Mouse (Mus musculus): Measurements from ENCODE around the gene Tjp3. TPM values are rescaled to one million over a fixed set of nuclear protein-coding genes. Genes with fewer than 3 reads are reported as not detected.

Gene Tjp3
- polyA plus RNA-seq, 1 experiment from 2014 or later, result 29.1 TPM

DNA sequence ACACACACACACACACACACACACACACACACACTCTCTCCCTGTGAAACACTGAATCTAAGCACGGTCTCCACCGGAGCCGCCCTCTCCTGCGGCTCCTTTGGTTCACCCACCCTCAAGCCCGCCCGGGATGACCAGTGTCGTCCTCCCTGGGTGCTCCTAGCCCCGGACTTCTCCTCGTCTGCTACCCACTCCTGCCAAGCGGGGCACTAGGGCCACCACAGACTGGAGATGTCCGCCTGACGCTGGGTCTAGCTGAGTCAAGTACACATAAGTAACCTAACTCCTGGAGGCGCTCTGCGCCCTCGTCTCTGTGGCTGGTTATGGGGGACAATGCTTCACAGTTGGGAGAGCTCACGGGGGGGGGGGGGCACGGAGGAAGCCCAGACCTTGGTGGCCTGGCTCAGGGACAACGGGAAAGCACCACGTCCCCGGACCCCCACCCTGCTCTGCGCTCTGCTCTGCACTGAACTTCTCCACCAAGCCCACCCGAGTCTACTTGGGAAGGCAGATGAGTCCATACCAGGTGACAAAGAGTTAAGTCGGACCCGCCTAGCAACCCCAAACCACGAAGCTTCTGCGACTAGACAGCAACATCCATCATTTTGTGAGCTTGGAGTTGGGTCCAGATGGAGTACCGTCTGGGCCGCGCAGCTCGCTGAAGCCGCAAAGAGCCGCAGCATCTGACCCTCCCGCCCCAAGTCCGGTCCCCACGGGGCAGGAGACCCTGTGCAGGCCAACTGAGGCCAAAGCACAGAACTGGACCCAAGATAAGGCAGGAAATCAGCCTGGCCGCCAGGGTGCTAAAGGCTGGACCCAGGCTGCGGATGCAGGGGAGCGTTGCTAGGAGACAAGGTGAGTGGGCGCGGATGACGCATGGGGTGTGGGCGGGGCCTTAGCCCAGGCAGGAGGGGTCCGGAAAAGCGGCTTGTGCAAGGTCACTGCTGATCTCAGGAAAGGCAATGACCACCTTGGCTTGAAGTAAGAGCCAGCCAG lies 38.7 kb downstream of the Tjp3 start, which contains the start of gene Matk:
Gene Matk (plus strand): TSS at position 512 of the 996 bp plus-strand sequence.
- peak within 1 kb of the TSS; percentile 55 for H3K9ac ChIP-seq (ENCODE audit: low read length)
- peaks cover 42% of the 10 kb centered on the region for H3K27me3 ChIP-seq (ENCODE audit: control insufficient read depth, insufficient read depth, low read length)
- peak within 1 kb of the TSS; percentile 29 for H3K4me2 ChIP-seq (ENCODE audit: low read depth, low read length)

DNA sequence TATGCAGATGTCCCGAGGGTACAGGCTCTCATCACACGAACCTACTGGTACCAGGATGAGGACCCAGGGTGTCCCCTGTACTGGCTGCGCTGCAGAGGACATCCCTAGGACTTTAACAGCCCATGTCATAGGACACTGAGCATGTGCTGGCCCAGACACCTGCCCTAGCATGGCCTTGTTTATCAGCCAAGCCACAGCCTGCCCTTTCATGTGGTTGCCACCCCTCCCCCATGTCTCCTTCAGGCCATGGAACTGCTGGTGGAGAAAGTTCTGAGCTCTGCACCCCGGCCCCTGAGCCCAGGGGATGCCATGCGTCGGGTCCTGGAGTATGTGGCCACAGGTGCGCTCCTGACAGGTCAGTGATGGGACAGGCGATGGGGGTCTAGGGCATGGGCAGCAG lies 41.9 kb downstream of the Tjp3 start:
- WGBS, result 81% methylated on average over 8 of the region's 8 CpGs
- Histone ChIP-seq H3K4me2 (ENCODE audit: low read depth, low read length) (no peak overlapping the region), H3K27me3 (ENCODE audit: control insufficient read depth, insufficient read depth, low read length) (peaks cover 27% of the 10 kb centered on the region), H3K4me3 (replicated peaks; ENCODE audit: low read length) (no peak overlapping the region), H3K9ac (ENCODE audit: low read length) (no peak overlapping the region), H3K4me1 (ENCODE audit: control insufficient read depth, insufficient read depth, low read length) (peaks cover 4% of the 10 kb centered on the region; the same call in 1 of the 2 replicates), H3K27ac (ENCODE audit: low read length) (no peak overlapping the region), H3K9me3 (replicated peaks; ENCODE audit: control insufficient read depth, low read length) (no peaks in the 10 kb centered on the region), H3K36me3 (ENCODE audit: control insufficient read depth, insufficient read depth, low read length) (no peaks in the 10 kb centered on the region)
- ATAC-seq (ENCODE audit: insufficient read depth, low FRiP score), result no peak

More for the DNA sequence above, 38.7 kb downstream of the Tjp3 start, which contains the start of gene Matk:
- no peak within 1 kb of the TSS for H3K27ac ChIP-seq (ENCODE audit: low read length)
- whole genome bisulfite sequencing, result 6% methylated on average over 43 of the region's 44 CpGs
- H3K9me3 ChIP-seq (replicated peaks; ENCODE audit: control insufficient read depth, low read length), result no peaks in the 10 kb centered on the region
- peak within 1 kb of the TSS; percentile 10; the same call in 1 of the 2 replicates for H3K4me3 ChIP-seq (replicated peaks; ENCODE audit: low read length)
- H3K36me3 ChIP-seq (ENCODE audit: control insufficient read depth, insufficient read depth, low read length), result no peaks in the 10 kb centered on the region
- peaks cover 4% of the 10 kb centered on the region; the same call in 1 of the 2 replicates for H3K4me1 ChIP-seq (ENCODE audit: control insufficient read depth, insufficient read depth, low read length)
- ATAC-seq (ENCODE audit: insufficient read depth, low FRiP score), result peak; percentile 42; the same call in 1 of the 2 replicates

DNA sequence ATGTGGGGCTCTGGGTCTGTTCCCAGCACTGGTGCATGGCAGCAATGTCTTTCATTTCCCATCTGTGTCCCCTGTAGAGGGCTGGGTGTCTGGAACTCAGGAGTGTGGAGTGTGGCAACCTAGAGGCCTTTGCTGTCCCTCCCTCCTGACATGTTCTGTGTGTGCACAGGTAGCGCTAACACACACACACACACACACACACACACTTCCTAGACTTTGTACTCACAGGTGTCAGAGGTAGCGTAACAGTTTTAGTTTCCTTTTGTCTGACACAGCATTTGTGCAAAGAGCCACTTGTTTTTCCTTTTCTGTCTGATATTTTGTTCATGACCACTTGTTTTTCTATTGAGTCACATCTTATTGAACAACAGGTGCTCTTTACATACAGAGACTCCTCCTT lies 43.6 kb downstream of the Tjp3 start:
- Histone ChIP-seq H3K4me2 (ENCODE audit: low read depth, low read length) (no peak overlapping the region), H3K36me3 (ENCODE audit: control insufficient read depth, insufficient read depth, low read length) (no peaks in the 10 kb centered on the region), H3K4me3 (replicated peaks; ENCODE audit: low read length) (no peak overlapping the region), H3K27me3 (ENCODE audit: control insufficient read depth, insufficient read depth, low read length) (peaks cover 17% of the 10 kb centered on the region), H3K4me1 (ENCODE audit: control insufficient read depth, insufficient read depth, low read length) (peaks cover under 1% of the 10 kb centered on the region; the same call in 1 of the 2 replicates), H3K9me3 (replicated peaks; ENCODE audit: control insufficient read depth, low read length) (no peaks in the 10 kb centered on the region), H3K27ac (ENCODE audit: low read length) (no peak overlapping the region), H3K9ac (ENCODE audit: low read length) (no peak overlapping the region)
- no peak for ATAC-seq (ENCODE audit: insufficient read depth, low FRiP score)
- WGBS, result 76% methylated on average over 2 of the region's 2 CpGs

DNA sequence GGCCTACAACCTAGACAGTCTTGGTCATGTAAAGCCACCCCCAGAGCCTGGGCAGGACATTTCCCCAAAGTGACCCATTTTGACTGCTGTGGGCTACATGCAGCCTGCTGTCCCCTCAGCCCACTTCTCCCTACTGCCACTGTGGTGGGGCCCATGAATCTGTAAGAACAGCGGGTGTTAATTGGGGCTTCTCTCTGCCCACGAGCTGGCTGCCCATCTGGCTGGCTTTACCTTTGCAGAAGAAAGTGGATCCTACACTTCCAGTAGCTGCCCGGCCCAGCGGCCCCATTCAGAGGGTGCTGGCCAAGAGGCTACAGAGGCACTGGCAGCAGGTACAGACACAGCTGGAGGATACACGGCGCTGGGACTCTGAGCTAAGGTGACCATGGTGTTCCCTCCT lies 46.2 kb downstream of the Tjp3 start:
- Histone ChIP-seq H3K9ac (ENCODE audit: low read length) (no peak overlapping the region), H3K27me3 (ENCODE audit: control insufficient read depth, insufficient read depth, low read length) (no peaks in the 10 kb centered on the region; the same call in 1 of the 2 replicates), H3K36me3 (ENCODE audit: control insufficient read depth, insufficient read depth, low read length) (no peaks in the 10 kb centered on the region), H3K4me3 (replicated peaks; ENCODE audit: low read length) (no peak overlapping the region), H3K9me3 (replicated peaks; ENCODE audit: control insufficient read depth, low read length) (no peaks in the 10 kb centered on the region), H3K4me1 (ENCODE audit: control insufficient read depth, insufficient read depth, low read length) (no peaks in the 10 kb centered on the region), H3K27ac (ENCODE audit: low read length) (no peak overlapping the region), H3K4me2 (ENCODE audit: low read depth, low read length) (no peak overlapping the region)
- WGBS, result 88% methylated on average over 6 of the region's 6 CpGs
- no peak for ATAC-seq (ENCODE audit: insufficient read depth, low FRiP score)

DNA sequence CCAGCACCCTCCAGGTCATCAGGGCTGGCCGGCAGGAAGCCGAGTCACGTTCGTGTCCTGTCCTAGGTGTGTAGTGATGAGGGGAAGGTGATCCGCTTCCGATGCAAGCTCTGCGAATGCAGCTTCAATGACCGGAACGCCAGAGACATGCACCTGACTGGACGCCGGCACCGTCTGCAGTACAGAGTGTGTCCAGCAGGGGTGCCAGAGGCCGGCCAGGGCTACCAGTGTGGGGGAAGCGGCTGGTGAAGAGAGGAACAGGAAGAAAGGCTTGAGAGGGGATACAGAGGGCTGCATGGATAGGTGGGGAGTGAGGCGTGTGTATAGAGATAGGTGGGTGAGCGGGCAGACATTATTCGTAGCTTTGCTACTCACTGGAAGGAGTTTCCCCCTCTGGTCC lies 46.8 kb downstream of the Tjp3 start:
- no peaks in the 10 kb centered on the region for H3K36me3 ChIP-seq (ENCODE audit: control insufficient read depth, insufficient read depth, low read length)
- ATAC-seq (ENCODE audit: insufficient read depth, low FRiP score), result peak; percentile 52; the same call in 1 of the 2 replicates
- H3K9ac ChIP-seq (ENCODE audit: low read length), result no peak overlapping the region
- 10% methylated on average over 17 of the region's 17 CpGs for WGBS
- H3K4me3 ChIP-seq (replicated peaks; ENCODE audit: low read length), result no peak overlapping the region
- H3K4me2 ChIP-seq (ENCODE audit: low read depth, low read length), result no peak overlapping the region
- H3K9me3 ChIP-seq (replicated peaks; ENCODE audit: control insufficient read depth, low read length), result no peaks in the 10 kb centered on the region
- H3K27me3 ChIP-seq (ENCODE audit: control insufficient read depth, insufficient read depth, low read length), result peaks cover 5% of the 10 kb centered on the region; the same call in 1 of the 2 replicates
- no peaks in the 10 kb centered on the region for H3K4me1 ChIP-seq (ENCODE audit: control insufficient read depth, insufficient read depth, low read length)
- H3K27ac ChIP-seq (ENCODE audit: low read length), result no peak overlapping the region

DNA sequence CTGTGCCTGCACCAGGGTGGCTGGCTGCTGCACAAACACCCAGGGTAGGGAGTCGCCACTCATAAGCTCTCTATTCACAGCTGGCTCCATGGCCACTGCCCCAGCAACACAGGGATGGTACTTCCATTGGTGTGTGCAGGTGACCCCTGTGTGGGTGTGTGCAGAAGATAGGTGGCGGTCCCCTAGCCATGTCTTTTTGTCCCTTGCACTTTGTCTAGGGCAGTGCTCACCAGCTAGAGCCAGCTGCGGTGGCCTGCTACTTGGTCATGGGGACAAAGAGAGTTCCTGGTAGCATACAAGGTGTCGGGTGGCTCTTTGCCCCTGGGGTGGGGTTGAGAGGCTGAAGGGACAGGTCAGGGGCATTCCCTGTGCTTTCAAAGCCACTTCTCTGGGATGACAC lies 47.2 kb downstream of the Tjp3 start:
- Histone ChIP-seq H3K4me3 (replicated peaks; ENCODE audit: low read length) (no peak overlapping the region), H3K9ac (ENCODE audit: low read length) (no peak overlapping the region), H3K27ac (ENCODE audit: low read length) (no peak overlapping the region), H3K9me3 (replicated peaks; ENCODE audit: control insufficient read depth, low read length) (no peaks in the 10 kb centered on the region), H3K4me1 (ENCODE audit: control insufficient read depth, insufficient read depth, low read length) (no peaks in the 10 kb centered on the region), H3K36me3 (ENCODE audit: control insufficient read depth, insufficient read depth, low read length) (no peaks in the 10 kb centered on the region), H3K4me2 (ENCODE audit: low read depth, low read length) (no peak overlapping the region), H3K27me3 (ENCODE audit: control insufficient read depth, insufficient read depth, low read length) (peaks cover 9% of the 10 kb centered on the region; the same call in 1 of the 2 replicates)
- WGBS, result 83% methylated on average over 4 of the region's 4 CpGs
- no peak for ATAC-seq (ENCODE audit: insufficient read depth, low FRiP score)

DNA sequence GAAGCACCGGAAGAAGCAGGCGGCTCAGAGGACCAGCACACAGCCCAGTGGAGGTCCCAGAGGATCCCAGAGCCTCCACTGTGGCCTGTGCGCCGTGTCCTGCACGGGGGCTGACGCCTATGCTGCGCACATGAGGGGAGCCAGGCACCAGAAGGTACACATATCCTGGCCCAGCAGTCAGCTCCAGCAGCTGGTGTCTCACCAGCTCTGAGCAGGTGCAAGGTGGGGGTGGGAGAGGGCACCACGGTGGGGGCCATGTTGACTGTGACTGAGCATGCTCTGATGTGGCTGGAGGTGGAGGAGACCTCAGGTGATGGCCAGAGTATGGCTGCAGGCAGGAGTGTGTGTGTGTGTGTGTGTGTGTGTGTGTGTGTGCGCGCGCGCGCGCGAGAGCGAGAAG lies 49.4 kb downstream of the Tjp3 start:
- ATAC-seq (ENCODE audit: insufficient read depth, low FRiP score), result no peak
- H3K36me3 ChIP-seq (ENCODE audit: control insufficient read depth, insufficient read depth, low read length), result no peaks in the 10 kb centered on the region
- H3K4me1 ChIP-seq (ENCODE audit: control insufficient read depth, insufficient read depth, low read length), result no peaks in the 10 kb centered on the region
- H3K9ac ChIP-seq (ENCODE audit: low read length), result no peak overlapping the region
- 91% methylated on average over 16 of the region's 16 CpGs for WGBS
- no peak overlapping the region for H3K4me3 ChIP-seq (replicated peaks; ENCODE audit: low read length)
- H3K4me2 ChIP-seq (ENCODE audit: low read depth, low read length), result no peak overlapping the region
- peaks cover 12% of the 10 kb centered on the region for H3K27me3 ChIP-seq (ENCODE audit: control insufficient read depth, insufficient read depth, low read length)
- H3K9me3 ChIP-seq (replicated peaks; ENCODE audit: control insufficient read depth, low read length), result no peaks in the 10 kb centered on the region
- no peak overlapping the region for H3K27ac ChIP-seq (ENCODE audit: low read length)

DNA sequence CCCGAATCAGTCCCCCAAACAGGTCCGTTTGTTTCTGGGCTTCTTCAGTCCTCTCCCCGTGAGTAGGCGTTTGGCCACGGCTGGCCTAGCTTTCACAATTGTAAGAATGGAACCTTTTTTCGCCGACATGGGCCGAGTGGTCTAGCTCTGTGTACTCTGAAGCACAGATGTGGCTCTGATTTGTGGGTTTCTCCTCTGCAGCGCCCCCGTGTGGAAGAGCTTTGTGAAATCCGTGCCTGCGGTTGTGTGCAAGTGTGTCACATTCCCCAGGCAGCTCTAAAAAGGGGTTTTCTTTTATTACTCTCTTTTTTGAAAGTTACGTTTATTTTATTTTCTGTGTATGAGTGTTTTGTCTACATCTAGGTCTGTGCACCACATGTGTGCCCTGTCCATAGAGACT lies 50.5 kb downstream of the Tjp3 start:
- H3K9me3 ChIP-seq (replicated peaks; ENCODE audit: control insufficient read depth, low read length), result no peaks in the 10 kb centered on the region
- WGBS, result 28% methylated on average over 13 of the region's 13 CpGs
- peaks cover 12% of the 10 kb centered on the region for H3K27me3 ChIP-seq (ENCODE audit: control insufficient read depth, insufficient read depth, low read length)
- no peaks in the 10 kb centered on the region for H3K36me3 ChIP-seq (ENCODE audit: control insufficient read depth, insufficient read depth, low read length)
- H3K4me3 ChIP-seq (replicated peaks; ENCODE audit: low read length), result no peak overlapping the region
- H3K4me2 ChIP-seq (ENCODE audit: low read depth, low read length), result no peak overlapping the region
- H3K4me1 ChIP-seq (ENCODE audit: control insufficient read depth, insufficient read depth, low read length), result no peaks in the 10 kb centered on the region
- no peak overlapping the region for H3K27ac ChIP-seq (ENCODE audit: low read length)
- H3K9ac ChIP-seq (ENCODE audit: low read length), result no peak overlapping the region
- ATAC-seq (ENCODE audit: insufficient read depth, low FRiP score), result no peak

DNA sequence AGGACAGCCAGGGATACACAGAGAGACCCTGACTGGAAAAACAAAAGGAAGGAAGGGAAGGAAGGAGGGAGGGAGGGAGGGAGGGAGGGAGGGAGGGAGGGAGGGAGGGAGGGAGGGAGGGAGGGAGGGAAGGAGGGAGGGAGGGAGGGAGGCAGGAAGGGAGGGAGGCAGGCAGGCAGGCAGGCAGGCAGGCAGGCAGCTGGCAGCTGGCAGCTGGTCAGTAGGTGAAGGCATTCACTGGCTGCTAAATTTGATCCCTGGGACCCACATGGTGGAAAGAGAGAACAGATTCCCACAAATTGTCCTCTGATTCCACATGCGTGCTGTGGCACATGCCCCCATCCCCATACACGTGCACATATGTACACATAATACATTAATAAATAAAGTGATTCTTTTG lies 52.8 kb downstream of the Tjp3 start:
- no peak overlapping the region for H3K4me2 ChIP-seq (ENCODE audit: low read depth, low read length)
- no peak overlapping the region for H3K9ac ChIP-seq (ENCODE audit: low read length)
- no peaks in the 10 kb centered on the region for H3K9me3 ChIP-seq (replicated peaks; ENCODE audit: control insufficient read depth, low read length)
- no peak overlapping the region for H3K4me3 ChIP-seq (replicated peaks; ENCODE audit: low read length)
- no peaks in the 10 kb centered on the region for H3K36me3 ChIP-seq (ENCODE audit: control insufficient read depth, insufficient read depth, low read length)
- H3K27me3 ChIP-seq (ENCODE audit: control insufficient read depth, insufficient read depth, low read length), result peaks cover 12% of the 10 kb centered on the region
- 0 out of 2 replicates have a peak, but pooled peaks cover 5% of the 10 kb centered on the region for H3K4me1 ChIP-seq (ENCODE audit: control insufficient read depth, insufficient read depth, low read length)
- H3K27ac ChIP-seq (ENCODE audit: low read length), result no peak overlapping the region
- WGBS, result 74% methylated on average over 2 of the region's 2 CpGs
- no peak for ATAC-seq (ENCODE audit: insufficient read depth, low FRiP score)
